Mouse (Mus musculus) liver, embryonic 16.5 days (tissue): ENCODE results near the gene Krt15. TPM values are rescaled to one million over a fixed set of nuclear protein-coding genes. Genes with fewer than 3 reads are reported as not detected.

Experiments used
- ATAC-seq: fragments of 200-750 bp; cut with Nextera tagmentation; 2 replicates; pipeline ENCODE4 v1.8.0; 2017; ENCODE audit warnings: low read depth, mild to moderate bottlenecking, moderate number of reproducible peaks, moderate library complexity
- H3K27ac ChIP-seq: fragments of 300-500 bp; sonication (generic); 2 replicates; pipeline ENCODE4 v1.5.1; 2014; ENCODE audit warnings: mild to moderate bottlenecking, low read length
- H3K27me3 ChIP-seq: fragments of 300-500 bp; sonication (generic); 2 replicates; pipeline ENCODE4 v1.6.1; 2014; ENCODE audit warnings: low read depth, low read length, mixed read lengths; ENCODE audit not compliant: control insufficient read depth, insufficient read depth
- H3K36me3 ChIP-seq: fragments of 300-500 bp; sonication (generic); 2 replicates; pipeline ENCODE4 v1.6.1; 2014; ENCODE audit warnings: mild to moderate bottlenecking; ENCODE audit not compliant: control insufficient read depth, insufficient read depth
- H3K4me1 ChIP-seq: fragments of 300-500 bp; sonication (generic); 2 replicates; pipeline ENCODE4 v1.6.1; 2014; ENCODE audit warnings: low read depth, low read length, mixed read lengths; ENCODE audit not compliant: control insufficient read depth
- H3K4me2 ChIP-seq: fragments of 300-500 bp; sonication (generic); 2 replicates; pipeline ENCODE4 v1.6.1; 2014; ENCODE audit warnings: low read depth, low read length, mixed read lengths
- H3K4me3 ChIP-seq: fragments of 300-500 bp; sonication (generic); 2 replicates; pipeline ENCODE4 v1.5.1; 2014; ENCODE audit warnings: low read depth, mild to moderate bottlenecking, low read length
- H3K9ac ChIP-seq: fragments of 300-500 bp; sonication (generic); 2 replicates; pipeline ENCODE4 v1.6.1; 2014; ENCODE audit warnings: low read depth, low read length
- H3K9me3 ChIP-seq: fragments of 300-500 bp; sonication (generic); replicated peaks from 2 replicates; pipeline ENCODE4 v1.6.1; 2016; ENCODE audit warnings: low read length; ENCODE audit not compliant: control insufficient read depth
- WGBS: fragments of 180-500 bp; shearing (Covaris S2); extraction: QIAGEN DNeasy Blood & Tissue Kit; methylation state at CpG from one replicate; pipeline ENCODE4 v1.1.7; 2014; ENCODE audit not compliant: insufficient replicate concordance; 5-methylcytosine and 5-hydroxymethylcytosine counted together
- polyA plus RNA-seq: library from polyadenylated mRNA; unstranded; fragments of >200 nt; fragmentation: Nextera tagmentation; extraction: Ambion mirVana; gene quantifications from 2 replicates; pipeline ENCODE4 v1.2.1, GENCODE M21; 2015

The Krt15 gene
- polyA plus RNA-seq, 1 experiment from 2014 or later: 0.07 TPM

DNA sequence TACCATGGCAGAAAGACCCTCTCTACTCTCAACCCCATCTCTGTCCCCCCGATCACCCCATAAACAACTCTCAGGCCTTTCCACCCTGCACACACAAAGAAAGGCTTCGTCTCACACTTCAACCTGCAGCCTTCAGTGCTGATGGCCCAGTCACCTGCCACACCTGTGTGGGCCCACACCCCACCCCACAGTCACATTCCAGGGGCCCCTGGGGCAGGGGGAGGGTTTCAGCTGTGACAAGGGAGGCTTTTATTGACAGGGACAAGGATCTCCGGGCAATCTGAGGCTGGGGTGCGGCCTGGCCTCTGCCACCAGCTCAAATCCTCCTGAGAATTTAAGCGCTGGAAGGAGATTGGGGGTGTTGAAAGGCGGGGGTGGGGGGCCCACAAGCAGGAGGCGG, 3.1 kb upstream of the Krt15 start:
- Histone ChIP-seq H3K4me2 (no peak overlapping the region), H3K9me3 (no peaks in the 10 kb centered on the region), H3K27ac (no peak overlapping the region), H3K4me1 (no peaks in the 10 kb centered on the region), H3K36me3 (no peaks in the 10 kb centered on the region), H3K27me3 (no peaks in the 10 kb centered on the region), H3K9ac (no peak overlapping the region), H3K4me3 (no peak overlapping the region)
- no peak for ATAC-seq
- WGBS: 57% methylated on average over 7 of the region's 7 CpGs

- Histone ChIP-seq H3K4me2 (no peak overlapping the region), H3K27ac (no peak overlapping the region), H3K9me3 (no peaks in the 10 kb centered on the region), H3K4me1 (no peaks in the 10 kb centered on the region), H3K27me3 (no peaks in the 10 kb centered on the region), H3K4me3 (no peak overlapping the region), H3K9ac (no peak overlapping the region), H3K36me3 (no peaks in the 10 kb centered on the region)
- WGBS: 49% methylated on average over 5 of the region's 5 CpGs
- no peak for ATAC-seq
Observed at GRCm38 (mm10) chr11:100137693-100138092, 2.0 kb upstream of the Krt15 start.

DNA sequence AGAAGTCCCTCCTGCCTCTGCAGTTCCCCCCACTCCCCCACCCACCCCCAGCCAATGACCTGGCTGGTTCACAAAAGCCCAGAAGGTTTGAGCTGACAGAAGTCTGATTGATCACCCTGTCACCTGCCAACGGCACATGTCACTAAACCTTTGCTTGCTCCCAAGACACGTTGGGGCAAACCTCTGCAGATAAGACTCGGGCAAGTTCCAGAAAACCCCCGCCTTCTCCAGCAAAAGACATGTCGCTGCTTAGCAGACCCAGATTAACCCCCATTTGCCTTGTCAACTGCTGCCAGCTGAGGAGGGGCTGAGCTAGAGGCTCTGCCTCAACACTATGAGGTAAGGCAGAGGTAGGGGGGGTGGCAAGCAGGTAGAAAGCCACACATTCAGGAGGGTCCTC, 831 bp upstream of the Krt15 start:
- Histone ChIP-seq H3K27ac (no peak overlapping the region), H3K9me3 (no peaks in the 10 kb centered on the region), H3K9ac (no peak overlapping the region), H3K4me3 (no peak overlapping the region), H3K4me1 (no peaks in the 10 kb centered on the region), H3K36me3 (no peaks in the 10 kb centered on the region), H3K4me2 (no peak overlapping the region), H3K27me3 (no peaks in the 10 kb centered on the region)
- ATAC-seq: no peak
- WGBS: 19% methylated on average over 5 of the region's 5 CpGs

GRCm38 (mm10) chr11:100124901-100125300, 10.8 kb downstream of the Krt15 start:
- Histone ChIP-seq H3K27me3 (no peaks in the 10 kb centered on the region), H3K4me3 (no peak overlapping the region), H3K4me1 (no peaks in the 10 kb centered on the region), H3K9ac (no peak overlapping the region), H3K27ac (no peak overlapping the region), H3K36me3 (no peaks in the 10 kb centered on the region), H3K9me3 (no peaks in the 10 kb centered on the region), H3K4me2 (no peak overlapping the region)
- WGBS: 56% methylated on average over 7 of the region's 7 CpGs
- ATAC-seq: no peak

GRCm38 (mm10) chr11:100121466-100121865, 14.3 kb downstream of the Krt15 start, which contains the start of gene Krt13:
Krt13 (minus strand) TSS chr11:100121566.
- no peaks in the 10 kb centered on the region for H3K4me1 ChIP-seq
- 39% methylated on average over 3 of the region's 3 CpGs for whole genome bisulfite sequencing
- no peak within 1 kb of the TSS for H3K4me3 ChIP-seq
- H3K4me2 ChIP-seq: no peak within 1 kb of the TSS
- H3K9me3 ChIP-seq: no peaks in the 10 kb centered on the region
- H3K27ac ChIP-seq: no peak within 1 kb of the TSS
- H3K27me3 ChIP-seq: no peaks in the 10 kb centered on the region
- ATAC-seq: no peak
- H3K36me3 ChIP-seq: no peaks in the 10 kb centered on the region
- H3K9ac ChIP-seq: no peak within 1 kb of the TSS

DNA sequence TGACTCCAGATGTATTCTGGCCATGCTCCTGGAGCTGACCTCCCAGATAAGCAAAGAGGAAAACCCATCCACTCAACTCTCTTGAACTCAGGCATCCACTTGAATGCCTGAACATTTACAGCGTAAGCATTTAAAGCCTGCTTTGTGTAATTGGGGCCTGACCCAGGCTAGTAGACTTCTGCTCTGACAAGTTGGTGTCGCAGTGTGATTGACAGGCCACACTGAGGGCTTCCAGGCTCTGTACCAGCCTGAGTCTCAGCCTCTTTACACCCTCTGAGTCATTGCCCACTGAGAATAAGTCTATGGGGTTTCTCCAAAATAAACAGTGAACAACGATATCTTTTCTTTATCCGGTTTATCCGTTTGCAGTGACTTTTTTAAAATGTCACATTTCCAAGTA, 15.4 kb downstream of the Krt15 start:
- Histone ChIP-seq H3K27me3 (no peaks in the 10 kb centered on the region), H3K4me3 (no peak overlapping the region), H3K36me3 (no peaks in the 10 kb centered on the region), H3K4me1 (no peaks in the 10 kb centered on the region), H3K9me3 (no peaks in the 10 kb centered on the region), H3K9ac (no peak overlapping the region), H3K4me2 (no peak overlapping the region), H3K27ac (no peak overlapping the region)
- 76% methylated on average over 5 of the region's 5 CpGs for WGBS
- no peak for ATAC-seq

- no peak for ATAC-seq
- Histone ChIP-seq H3K9ac (no peak overlapping the region), H3K27me3 (no peaks in the 10 kb centered on the region), H3K4me2 (no peak overlapping the region), H3K36me3 (no peaks in the 10 kb centered on the region), H3K9me3 (no peaks in the 10 kb centered on the region), H3K27ac (no peak overlapping the region), H3K4me3 (no peak overlapping the region), H3K4me1 (no peaks in the 10 kb centered on the region)
- WGBS: 49% methylated on average over 2 of the region's 2 CpGs
Observed at GRCm38 (mm10) chr11:100113742-100114029, 22.0 kb downstream of the Krt15 start.

GRCm38 (mm10) chr11:100112935-100113741, 22.6 kb downstream of the Krt15 start:
- Histone ChIP-seq H3K27me3 (no peaks in the 10 kb centered on the region), H3K4me3 (no peak overlapping the region), H3K4me1 (no peaks in the 10 kb centered on the region), H3K36me3 (no peaks in the 10 kb centered on the region), H3K9me3 (no peaks in the 10 kb centered on the region), H3K9ac (no peak overlapping the region), H3K4me2 (no peak overlapping the region), H3K27ac (no peak overlapping the region)
- 60% methylated on average over 11 of the region's 11 CpGs for WGBS
- no peak for ATAC-seq

DNA sequence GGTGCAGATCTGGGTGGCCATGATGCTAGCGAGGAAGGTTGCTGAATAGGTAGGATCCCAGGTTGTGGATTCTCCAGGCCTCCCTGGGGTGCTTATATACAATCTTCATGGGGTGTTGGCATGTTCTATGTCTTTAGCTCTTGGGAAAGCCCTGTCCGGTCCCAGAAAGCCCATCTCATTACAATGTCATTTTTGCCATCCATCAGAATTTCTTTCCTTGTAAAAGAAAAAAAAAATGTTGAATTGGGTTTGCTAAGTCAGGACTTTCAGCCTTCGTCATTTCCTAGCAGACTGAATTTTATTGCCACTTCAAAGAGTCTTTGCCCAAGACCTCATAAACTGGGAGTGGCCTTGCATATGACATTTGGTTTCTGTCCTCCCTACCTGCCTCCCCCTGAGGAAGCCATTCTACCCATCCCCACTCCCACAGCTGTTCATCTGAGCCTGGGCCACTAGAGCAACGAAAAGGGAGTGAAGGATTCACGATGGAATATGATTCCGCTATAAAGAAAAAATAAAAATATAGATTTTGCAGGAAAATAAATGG, 30.1 kb downstream of the Krt15 start, which contains the start of gene Krt36:
Krt36 (minus strand) TSS at position 51 of the 547 bp plus-strand sequence.
- Histone ChIP-seq H3K9ac (no peak within 1 kb of the TSS), H3K4me2 (no peak within 1 kb of the TSS), H3K4me3 (no peak within 1 kb of the TSS), H3K9me3 (no peaks in the 10 kb centered on the region), H3K27ac (no peak within 1 kb of the TSS), H3K27me3 (no peaks in the 10 kb centered on the region), H3K4me1 (no peaks in the 10 kb centered on the region), H3K36me3 (no peaks in the 10 kb centered on the region)
- no peak for ATAC-seq
- WGBS: 63% methylated on average over 6 of the region's 6 CpGs
